Mouse (Mus musculus): ENCODE measurements around the gene Ubl7.

GRCm38 (mm10) chr9:57978858-57979257 lies 68.1 kb downstream of the Ubl7 start:
- TF ChIP-seq CHD2 (IDR thresholded peaks at IDR 0.05; ENCODE audit: low read length) = no peak
- TF ChIP-seq POLR2A (IDR thresholded peaks at IDR 0.05; ENCODE audit: low read depth, low read length) = no peak; the same call in 1 of the 2 replicates
- TF ChIP-seq ETS1 (conservative IDR thresholded peaks at IDR 0.05; ENCODE audit: low read depth, low read length) = no peak
- TF ChIP-seq CTCF (conservative IDR thresholded peaks at IDR 0.05 in 1 of 2, IDR thresholded peaks at IDR 0.05 in 1 of 2; ENCODE audit: low read depth in 2 of 2, low read length in 2 of 2) = no peak
- TF ChIP-seq MAFK (IDR thresholded peaks at IDR 0.05; ENCODE audit: insufficient replicate concordance, low read length) = peak; percentile 30; the same call in 1 of the 2 replicates
- TF ChIP-seq UBTF (IDR thresholded peaks at IDR 0.05; ENCODE audit: low read depth, low read length) = no peak
- 0 out of 2 replicates have a peak, but pooled peaks have one; percentile 6 for TF ChIP-seq TCF12 (IDR thresholded peaks at IDR 0.05; ENCODE audit: low read depth, low read length)
- TF ChIP-seq ZMIZ1 (IDR thresholded peaks at IDR 0.05; ENCODE audit: low read depth, low read length) = no peak
- TF ChIP-seq MAZ (IDR thresholded peaks at IDR 0.05; ENCODE audit: low read depth, low read length) = no peak
- no peak for TF ChIP-seq JUND (conservative IDR thresholded peaks at IDR 0.05; ENCODE audit: low read depth, low read length)
- no peak for TF ChIP-seq EP300 (IDR thresholded peaks at IDR 0.05; ENCODE audit: low read length)
- no peak for TF ChIP-seq NRF1 (IDR thresholded peaks at IDR 0.05; ENCODE audit: low read depth, low read length)
- TF ChIP-seq BHLHE40 (IDR thresholded peaks at IDR 0.05; ENCODE audit: low read depth, low read length) = no peak
- no peak for TF ChIP-seq RCOR1 (conservative IDR thresholded peaks at IDR 0.05; ENCODE audit: low read depth, low read length)
